Mouse (Mus musculus): ENCODE results near the gene Ccdc162.

The Ccdc162 gene

GRCm38 (mm10) chr10:41716029-41716897, at the start of gene Ccdc162:
Gene Ccdc162 (minus strand): TSS chr10:41716634.
- no peak for DNase-seq (ENCODE audit: low spot score)

GRCm38 (mm10) chr10:41765586-41765985, 49.2 kb upstream of the Ccdc162 start:
- no peak for DNase-seq (ENCODE audit: low spot score)

- no peak for DNase-seq (ENCODE audit: low spot score)
Observed at GRCm38 (mm10) chr10:41763741-41764385, 47.4 kb upstream of the Ccdc162 start.

- DNase-seq (ENCODE audit: low spot score) = no peak
Observed at GRCm38 (mm10) chr10:41760866-41761265, 44.4 kb upstream of the Ccdc162 start.

GRCm38 (mm10) chr10:41758041-41758440, 41.6 kb upstream of the Ccdc162 start:
- no peak for DNase-seq (ENCODE audit: low spot score)

GRCm38 (mm10) chr10:41757226-41757625, 40.8 kb upstream of the Ccdc162 start:
- no peak for DNase-seq (ENCODE audit: low spot score)

- no peak for DNase-seq (ENCODE audit: low spot score)
Observed at GRCm38 (mm10) chr10:41751867-41752480, 35.5 kb upstream of the Ccdc162 start.

- DNase-seq (ENCODE audit: low spot score) = no peak
Observed at GRCm38 (mm10) chr10:41749306-41749705, 32.9 kb upstream of the Ccdc162 start.

GRCm38 (mm10) chr10:41746554-41746953, 30.1 kb upstream of the Ccdc162 start:
- peak; percentile 7 for DNase-seq (ENCODE audit: low spot score)

- DNase-seq (ENCODE audit: low spot score) = no peak
Observed at GRCm38 (mm10) chr10:41744006-41744405, 27.6 kb upstream of the Ccdc162 start.

- peak; percentile 4 for DNase-seq (ENCODE audit: low spot score)
Observed at GRCm38 (mm10) chr10:41740221-41740620, 23.8 kb upstream of the Ccdc162 start.

GRCm38 (mm10) chr10:41737245-41737644, 20.8 kb upstream of the Ccdc162 start:
- DNase-seq (ENCODE audit: low spot score) = no peak

- no peak for DNase-seq (ENCODE audit: low spot score)
Observed at GRCm38 (mm10) chr10:41735398-41735797, 19.0 kb upstream of the Ccdc162 start.

GRCm38 (mm10) chr10:41733214-41733613, 16.8 kb upstream of the Ccdc162 start:
- DNase-seq (ENCODE audit: low spot score) = no peak

- peak; percentile 54 for DNase-seq (ENCODE audit: low spot score)
Observed at GRCm38 (mm10) chr10:41731932-41732331, 15.5 kb upstream of the Ccdc162 start.

- no peak for DNase-seq (ENCODE audit: low spot score)
Observed at GRCm38 (mm10) chr10:41730746-41731145, 14.3 kb upstream of the Ccdc162 start.

GRCm38 (mm10) chr10:41726215-41726614, 9.8 kb upstream of the Ccdc162 start:
- no peak for DNase-seq (ENCODE audit: low spot score)

GRCm38 (mm10) chr10:41719587-41719986, 3.2 kb upstream of the Ccdc162 start:
- no peak for DNase-seq (ENCODE audit: low spot score)

- no peak for DNase-seq (ENCODE audit: low spot score)
Observed at GRCm38 (mm10) chr10:41715557-41715956, 877 bp downstream of the Ccdc162 start.

GRCm38 (mm10) chr10:41711467-41711866, 5.0 kb downstream of the Ccdc162 start:
- no peak for DNase-seq (ENCODE audit: low spot score)

- no peak for DNase-seq (ENCODE audit: low spot score)
Observed at GRCm38 (mm10) chr10:41710773-41711172, 5.7 kb downstream of the Ccdc162 start.

- no peak for DNase-seq (ENCODE audit: low spot score)
Observed at GRCm38 (mm10) chr10:41709341-41709740, 7.1 kb downstream of the Ccdc162 start.

GRCm38 (mm10) chr10:41699669-41700068, 16.8 kb downstream of the Ccdc162 start:
- no peak for DNase-seq (ENCODE audit: low spot score)
